Mouse (Mus musculus): ENCODE results near the gene B630019K06Rik.
"Not testable (repeated sequence)": the region's sequence is repeated elsewhere in the genome, so short reads cannot be mapped to it uniquely, and the experiment has no call there.

Gene B630019K06Rik

DNA sequence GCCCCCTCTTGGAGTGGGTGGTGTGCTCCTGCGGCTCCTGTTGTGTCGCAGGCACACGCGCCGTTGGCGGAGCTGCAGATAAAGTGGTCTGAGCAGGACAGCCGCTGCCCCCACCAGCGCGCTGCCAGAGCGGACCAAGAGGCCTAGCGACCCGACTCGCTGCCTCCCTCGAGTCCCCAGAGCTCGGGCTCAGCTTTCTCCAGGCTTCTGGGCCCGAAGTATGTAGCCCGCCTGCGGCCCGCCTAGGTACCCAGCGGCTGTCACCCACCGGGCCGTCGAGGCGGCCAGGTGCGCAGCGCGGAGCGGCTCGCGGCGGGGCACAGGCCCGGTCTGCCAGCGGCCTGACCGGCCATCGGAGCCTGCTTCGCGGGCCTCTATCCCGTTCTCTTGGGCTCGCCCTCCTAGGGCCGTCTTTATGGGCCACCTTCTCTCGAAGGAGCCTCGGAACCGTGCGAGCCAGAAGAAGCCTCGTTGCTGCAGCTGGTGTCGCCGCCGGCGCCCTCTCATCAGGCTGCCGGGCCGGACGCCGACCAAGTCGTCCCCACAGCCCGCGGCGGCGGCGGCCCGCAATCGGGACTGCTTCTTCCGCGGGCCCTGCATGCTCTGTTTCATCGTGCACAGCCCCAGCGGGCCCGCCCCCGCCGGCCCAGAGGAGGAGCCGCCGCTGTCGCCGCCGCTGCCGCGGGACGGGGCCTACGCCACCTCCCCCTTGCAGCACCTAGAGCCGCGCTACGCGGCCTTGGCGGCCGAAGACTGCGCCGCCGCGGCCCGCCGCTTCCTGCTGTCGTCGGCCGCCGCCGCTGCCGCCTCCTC, at the start of gene B630019K06Rik:
Gene B630019K06Rik, plus strand, starts transcription at position 40 of the 813 bp plus-strand sequence.
- peak; percentile 22 for DNase-seq (ENCODE audit: low read depth, low spot score)

- DNase-seq (ENCODE audit: low read depth, low spot score): no peak
These were observed 48.5 kb upstream of the B630019K06Rik start, which contains the start of gene Gm6592 for GRCm38 (mm10) chrX:8843694-8844093. Gm6592 (plus strand) TSS chrX:8843994.

- peak; percentile 7 for DNase-seq (ENCODE audit: low read depth, low spot score)
These were observed 39.7 kb upstream of the B630019K06Rik start for GRCm38 (mm10) chrX:8852486-8852885.

GRCm38 (mm10) chrX:8864331-8864730, 27.9 kb upstream of the B630019K06Rik start:
- peak; percentile 85 for DNase-seq (ENCODE audit: low read depth, low spot score)

- DNase-seq (ENCODE audit: low read depth, low spot score): not testable (repeated sequence)
These were observed 18.2 kb upstream of the B630019K06Rik start, which contains the start of gene Gm5751 for GRCm38 (mm10) chrX:8873953-8874352. Gm5751 (plus strand) TSS chrX:8874253.

GRCm38 (mm10) chrX:8884336-8884735, 7.8 kb upstream of the B630019K06Rik start:
- no peak for DNase-seq (ENCODE audit: low read depth, low spot score)

- DNase-seq (ENCODE audit: low read depth, low spot score): no peak
These were observed 223 bp upstream of the B630019K06Rik start for GRCm38 (mm10) chrX:8891975-8892342.

- peak; percentile 17 for DNase-seq (ENCODE audit: low read depth, low spot score)
These were observed 1.0 kb downstream of the B630019K06Rik start for GRCm38 (mm10) chrX:8893182-8893651.

GRCm38 (mm10) chrX:8900823-8901222, 8.6 kb downstream of the B630019K06Rik start:
- no peak for DNase-seq (ENCODE audit: low read depth, low spot score)

DNA sequence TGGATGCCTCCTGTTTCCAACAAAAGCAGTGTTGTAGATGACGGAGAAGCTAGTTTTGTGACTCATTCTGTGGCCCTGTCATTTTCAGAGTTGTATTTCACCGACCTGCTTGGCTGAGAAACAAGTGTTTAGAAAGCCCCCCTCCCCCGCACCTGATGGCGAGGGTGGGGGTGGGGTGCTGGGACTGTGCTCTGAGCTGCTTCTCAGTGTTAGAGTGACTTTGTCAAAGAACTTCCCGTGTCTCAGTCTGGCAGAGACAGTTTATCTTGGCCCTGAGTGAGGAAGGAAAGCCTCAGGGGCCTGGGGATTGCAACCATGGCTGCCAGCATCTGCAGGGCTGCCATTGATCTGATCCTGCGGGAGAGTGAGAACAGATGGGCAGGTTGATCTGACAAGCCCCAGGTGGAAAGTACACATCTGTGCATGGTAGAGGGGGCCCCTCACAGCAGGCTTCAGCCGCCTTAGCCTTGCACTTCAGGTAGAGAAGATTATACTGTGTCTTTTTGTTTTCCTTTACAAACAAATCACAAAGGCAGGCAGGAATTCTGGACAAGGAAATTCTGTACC, 9.8 kb downstream of the B630019K06Rik start:
- DNase-seq (ENCODE audit: low read depth, low spot score): no peak

DNA sequence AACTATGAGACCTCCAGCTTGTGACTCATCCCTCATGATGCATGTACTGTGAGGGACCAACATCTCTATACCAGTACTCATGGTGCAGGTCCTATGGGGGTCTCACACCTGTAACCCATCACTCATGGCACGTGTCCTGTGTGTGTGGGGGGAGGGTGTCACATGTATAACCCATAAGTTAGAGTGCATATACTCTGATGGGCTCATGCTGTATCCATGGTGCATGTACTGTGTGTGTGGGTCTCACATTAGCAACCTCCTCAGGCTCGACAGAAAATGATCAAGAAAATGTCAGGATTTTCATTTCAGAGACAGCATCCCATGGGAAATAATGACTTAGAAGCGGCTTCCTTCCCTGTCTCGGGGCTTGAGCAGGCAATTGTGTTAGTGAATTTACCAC, 28.9 kb downstream of the B630019K06Rik start:
- DNase-seq (ENCODE audit: low read depth, low spot score): no peak

DNA sequence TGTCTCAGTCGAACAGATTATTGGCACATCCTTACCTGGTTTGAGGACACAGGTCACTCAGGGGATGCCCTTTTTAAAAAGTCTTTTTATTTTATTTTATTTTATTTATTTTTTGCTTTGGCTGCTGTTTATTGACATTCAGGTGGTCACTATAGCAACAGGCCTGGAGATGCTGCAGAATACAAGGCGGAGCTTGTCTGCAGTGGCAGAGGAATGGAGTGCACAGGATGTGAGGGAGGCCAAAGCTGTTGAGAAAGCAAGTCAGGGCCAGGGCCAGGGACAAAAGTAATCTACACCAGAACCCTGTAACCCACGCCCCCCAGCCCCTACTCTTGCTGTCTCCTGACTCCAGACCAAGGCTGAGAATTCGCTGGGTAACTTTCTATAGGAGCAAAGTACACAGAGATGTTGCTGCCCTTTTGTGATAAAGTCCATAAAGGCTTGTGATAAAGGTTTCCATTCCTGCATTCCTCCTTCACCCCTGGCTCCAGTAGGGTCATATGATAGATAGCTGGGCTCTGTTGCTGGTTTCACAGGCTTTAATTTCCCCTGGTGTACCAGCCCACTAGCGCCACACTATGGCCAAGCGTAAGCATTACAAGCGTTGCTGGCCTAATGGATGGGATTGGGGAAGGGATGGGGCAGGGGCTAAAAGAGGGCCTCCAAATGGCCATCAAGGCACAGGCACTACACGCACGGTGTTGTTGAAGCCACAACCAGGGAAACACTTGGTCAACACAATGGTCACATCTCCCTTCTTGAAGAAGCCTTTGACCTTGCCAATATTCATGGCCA, 29.8 kb downstream of the B630019K06Rik start:
- peak; percentile 1 for DNase-seq (ENCODE audit: low read depth, low spot score)

- DNase-seq (ENCODE audit: low read depth, low spot score): no peak
These were observed 35.1 kb downstream of the B630019K06Rik start for GRCm38 (mm10) chrX:8927308-8927707.

GRCm38 (mm10) chrX:8944041-8944440, 51.9 kb downstream of the B630019K06Rik start:
- no peak for DNase-seq (ENCODE audit: low read depth, low spot score)
